Mouse (Mus musculus) lung, adult 2 months (tissue): Measurements from ENCODE around the gene Zfp992.
"Not testable (repeated sequence)": the region's sequence is repeated elsewhere in the genome, so short reads cannot be mapped to it uniquely, and the experiment has no call there.

ENCODE experiments used
- CTCF ChIP-seq: fragments of 200-500 bp; IDR thresholded peaks from 2 replicates; pipeline ENCODE4 v1.5.1; 2011; ENCODE audit warnings: mild to moderate bottlenecking, low read length, control low read depth; ENCODE audit not compliant: insufficient read depth
- POLR2A ChIP-seq: fragments of 200-500 bp; IDR thresholded peaks from 2 replicates; pipeline ENCODE4 v1.6.1; 2011; ENCODE audit warnings: low read depth, mild to moderate bottlenecking, control low read depth, low read length, borderline replicate concordance; ENCODE audit errors: extremely low read depth

- TF ChIP-seq POLR2A, CTCF: not testable (repeated sequence)
These were observed 36.5 kb downstream of the Zfp992 start for GRCm38 (mm10) chr4:146485183-146485939.
